Mouse (Mus musculus) intestine, postnatal 0 days (tissue): ENCODE data around the gene Gm17093. TPM values are rescaled to one million over a fixed set of nuclear protein-coding genes. Genes with fewer than 3 reads are reported as not detected.
"Not testable (repeated sequence)": the region's sequence is repeated elsewhere in the genome, so short reads cannot be mapped to it uniquely, and the experiment has no call there.

Source experiments
- ATAC-seq: fragments of 200-750 bp; cut with Nextera tagmentation; 2 replicates; pipeline ENCODE4 v1.8.0; 2017; ENCODE audit warnings: mild to moderate bottlenecking, moderate TSS enrichment, moderate library complexity
- H3K27ac ChIP-seq: fragments of 300-500 bp; sonication (generic); 2 replicates; pipeline ENCODE4 v1.5.1; 2014; ENCODE audit warnings: mild to moderate bottlenecking, low read depth, low read length, moderate library complexity
- H3K27me3 ChIP-seq: fragments of 300-500 bp; sonication (generic); replicated peaks from 2 replicates; pipeline ENCODE4 v1.6.1; 2014; ENCODE audit warnings: low read length, mixed read lengths; ENCODE audit not compliant: control insufficient read depth, insufficient read depth
- H3K36me3 ChIP-seq: fragments of 300-500 bp; sonication (generic); 2 replicates; pipeline ENCODE4 v1.6.1; 2014; ENCODE audit warnings: mild to moderate bottlenecking, moderate library complexity; ENCODE audit not compliant: control insufficient read depth, insufficient read depth
- H3K4me1 ChIP-seq: fragments of 300-500 bp; sonication (generic); replicated peaks from 2 replicates; pipeline ENCODE4 v1.6.1; 2014; ENCODE audit warnings: antibody characterized with exemption, low read length, mixed read lengths; ENCODE audit not compliant: control insufficient read depth, insufficient read depth
- H3K4me2 ChIP-seq: fragments of 300-500 bp; sonication (generic); replicated peaks from 2 replicates; pipeline ENCODE4 v1.6.1; 2014; ENCODE audit warnings: low read depth, mild to moderate bottlenecking, moderate library complexity
- H3K4me3 ChIP-seq: fragments of 300-500 bp; sonication (generic); 2 replicates; pipeline ENCODE4 v1.5.1; 2014; ENCODE audit warnings: low read depth, low read length
- H3K9ac ChIP-seq: fragments of 300-500 bp; sonication (generic); 2 replicates; pipeline ENCODE4 v1.6.1; 2014; ENCODE audit warnings: mild to moderate bottlenecking, low read depth, low read length
- H3K9me3 ChIP-seq: fragments of 300-500 bp; sonication (generic); 2 replicates; pipeline ENCODE4 v1.6.1; 2016; ENCODE audit warnings: mixed run types; ENCODE audit not compliant: control insufficient read depth
- WGBS: fragments of 180-500 bp; shearing (Covaris S2); extraction: QIAGEN DNeasy Blood & Tissue Kit; methylation state at CpG from one replicate; pipeline ENCODE4 v1.1.7; 2014; 5-methylcytosine and 5-hydroxymethylcytosine counted together
- polyA plus RNA-seq: library from polyadenylated mRNA; unstranded; fragments of >200 nt; fragmentation: Nextera tagmentation; extraction: Ambion mirVana; gene quantifications from 2 replicates; pipeline ENCODE4 v1.2.1, GENCODE M21; 2015

Gm17093 gene
- polyA plus RNA-seq = not detected in 2 replicates

GRCm38 (mm10) chr14:44517976-44518375 lies at the start of gene Gm17093:
Gm17093 (plus strand) TSS chr14:44518276.
- 85% methylated on average over 5 of the region's 5 CpGs for WGBS
- H3K36me3 ChIP-seq, ATAC-seq, H3K9ac ChIP-seq, H3K27ac ChIP-seq, H3K4me2 ChIP-seq, H3K27me3 ChIP-seq, H3K4me3 ChIP-seq, H3K4me1 ChIP-seq, H3K9me3 ChIP-seq: not testable (repeated sequence)

- not testable (repeated sequence) for H3K4me2 ChIP-seq, H3K4me1 ChIP-seq, H3K27me3 ChIP-seq, H3K27ac ChIP-seq, ATAC-seq, H3K36me3 ChIP-seq, H3K4me3 ChIP-seq, H3K9me3 ChIP-seq, H3K9ac ChIP-seq
- 100% methylated on average over 1 of the region's 1 CpGs for WGBS
Observed at GRCm38 (mm10) chr14:44492163-44492562, 25.9 kb upstream of the Gm17093 start, which contains the start of gene BC061237. BC061237 (plus strand) TSS chr14:44492463.

- H3K9me3 ChIP-seq, H3K4me3 ChIP-seq, H3K4me1 ChIP-seq, H3K36me3 ChIP-seq, ATAC-seq, H3K27ac ChIP-seq, H3K4me2 ChIP-seq, H3K9ac ChIP-seq, H3K27me3 ChIP-seq: not testable (repeated sequence)
- 75% methylated on average over 3 of the region's 5 CpGs for WGBS
Observed at GRCm38 (mm10) chr14:44547961-44548360, 29.9 kb downstream of the Gm17093 start.

Other genes with a start within 250 kb of the Gm17093 start
- not detected in 2 replicates for gene Gm8220, start 232.7 kb upstream of the Gm17093 start, polyA plus RNA-seq
- not detected in 2 replicates for gene Gm5930, start 179.7 kb upstream of the Gm17093 start, polyA plus RNA-seq
- gene Gm8229, start 152.9 kb upstream of the Gm17093 start, polyA plus RNA-seq = not detected in 2 replicates
- gene Gm3371, start 107.6 kb upstream of the Gm17093 start, polyA plus RNA-seq = not detected in 2 replicates
- not detected in 2 replicates for gene Gm8232, start 84.6 kb upstream of the Gm17093 start, polyA plus RNA-seq
- gene BC061237, start 25.8 kb upstream of the Gm17093 start, polyA plus RNA-seq = 0.26 TPM in 1 of 2 replicates, not detected in the other
- not detected in 2 replicates for gene Gm8247, start 64.9 kb downstream of the Gm17093 start, polyA plus RNA-seq
- not detected in 2 replicates for gene Gm5624, start 109.7 kb downstream of the Gm17093 start, polyA plus RNA-seq
- gene Gm8257, start 188.2 kb downstream of the Gm17093 start, polyA plus RNA-seq = not detected in 2 replicates
- gene Gm8267, start 232.1 kb downstream of the Gm17093 start, polyA plus RNA-seq = not detected in 2 replicates